Mouse (Mus musculus) right cerebral cortex, postnatal 10 days (tissue): ENCODE measurements around the gene Ildr1.

Source experiments
- DNase-seq, 2 experiments: peaks; one replicate each; pipeline ENCODE4 v3.0.0; 2021; ENCODE audit warnings: low spot score in 2 of 2

The Ildr1 gene

GRCm38 (mm10) chr16:36700484-36700883, 6.7 kb downstream of the Ildr1 start:
- DNase-seq = no peak

GRCm38 (mm10) chr16:36707702-36708423, 14.1 kb downstream of the Ildr1 start:
- no peak for DNase-seq

GRCm38 (mm10) chr16:36708751-36709150, 15.0 kb downstream of the Ildr1 start:
- no peak for DNase-seq

DNA sequence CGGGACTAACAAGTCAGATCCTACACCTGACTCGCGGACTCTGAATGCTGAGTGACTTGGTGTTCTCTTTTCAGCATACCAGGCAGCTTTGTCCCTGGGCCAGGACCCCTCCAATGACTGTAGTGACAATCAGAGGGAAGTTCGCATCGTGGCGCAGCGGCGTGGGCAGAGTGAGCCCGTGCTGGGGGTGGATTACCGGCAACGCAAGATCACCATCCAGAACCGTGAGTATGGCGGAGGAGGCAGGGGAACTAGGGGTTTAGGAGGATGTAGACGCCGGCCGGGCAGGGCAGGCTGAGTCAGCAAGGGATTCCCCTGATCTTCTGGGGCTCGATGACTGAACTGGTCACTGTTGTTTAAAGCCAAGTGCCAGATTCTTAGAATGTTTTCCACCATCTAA, 15.6 kb downstream of the Ildr1 start:
- DNase-seq = no peak

- no peak for DNase-seq
Observed at GRCm38 (mm10) chr16:36710794-36711193, 17.0 kb downstream of the Ildr1 start.

- no peak for DNase-seq
Observed at GRCm38 (mm10) chr16:36711760-36712159, 18.0 kb downstream of the Ildr1 start.

GRCm38 (mm10) chr16:36717481-36717880, 23.7 kb downstream of the Ildr1 start:
- no peak for DNase-seq

GRCm38 (mm10) chr16:36718637-36719036, 24.9 kb downstream of the Ildr1 start:
- DNase-seq = no peak

- no peak for DNase-seq
Observed at GRCm38 (mm10) chr16:36720194-36721055, 26.6 kb downstream of the Ildr1 start.

GRCm38 (mm10) chr16:36722739-36723138, 29.0 kb downstream of the Ildr1 start:
- no peak for DNase-seq

- DNase-seq = peak in 1 of 2 experiments; percentile 38
Observed at GRCm38 (mm10) chr16:36723880-36724443, 30.2 kb downstream of the Ildr1 start.

DNA sequence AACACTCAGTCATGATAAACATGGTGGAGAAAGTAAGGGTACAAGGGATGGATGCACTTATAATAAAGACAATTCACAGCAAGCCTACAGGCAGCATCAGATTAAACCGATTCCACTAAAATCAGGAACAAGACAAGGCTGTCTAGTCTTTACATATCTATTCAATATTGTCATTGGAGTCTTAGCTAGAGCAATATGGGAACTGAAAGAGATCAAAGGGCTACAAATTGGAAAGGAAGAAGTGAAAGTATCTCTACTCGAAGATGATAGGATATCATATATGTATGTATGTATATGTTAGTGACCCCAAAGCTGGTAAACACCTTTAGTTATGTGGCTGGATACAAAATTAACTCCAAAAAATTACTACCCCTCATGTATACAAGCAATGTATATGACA, 35.2 kb downstream of the Ildr1 start:
- DNase-seq = no peak

- no peak for DNase-seq
Observed at GRCm38 (mm10) chr16:36732572-36732971, 38.8 kb downstream of the Ildr1 start.

DNA sequence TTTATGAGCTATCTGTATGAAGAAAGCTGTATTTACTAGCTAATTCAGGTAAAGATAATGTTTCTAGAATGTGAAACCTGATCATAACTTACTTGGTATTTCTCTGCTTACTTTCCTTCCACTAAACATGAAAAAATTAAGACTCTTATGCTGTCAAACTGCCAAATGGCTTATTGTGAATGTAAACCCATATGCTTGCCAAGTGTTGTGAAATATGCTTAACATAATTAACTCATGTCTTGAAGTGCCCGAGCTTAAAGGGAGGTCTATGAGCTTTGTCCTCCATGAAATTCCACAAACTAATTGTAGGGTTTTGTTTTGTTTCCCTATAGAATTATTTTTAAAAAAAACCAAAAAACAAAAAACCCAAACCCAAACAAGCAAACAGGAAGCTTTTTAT, 40.0 kb downstream of the Ildr1 start:
- DNase-seq = no peak

GRCm38 (mm10) chr16:36735421-36735820, 41.6 kb downstream of the Ildr1 start:
- DNase-seq = no peak

DNA sequence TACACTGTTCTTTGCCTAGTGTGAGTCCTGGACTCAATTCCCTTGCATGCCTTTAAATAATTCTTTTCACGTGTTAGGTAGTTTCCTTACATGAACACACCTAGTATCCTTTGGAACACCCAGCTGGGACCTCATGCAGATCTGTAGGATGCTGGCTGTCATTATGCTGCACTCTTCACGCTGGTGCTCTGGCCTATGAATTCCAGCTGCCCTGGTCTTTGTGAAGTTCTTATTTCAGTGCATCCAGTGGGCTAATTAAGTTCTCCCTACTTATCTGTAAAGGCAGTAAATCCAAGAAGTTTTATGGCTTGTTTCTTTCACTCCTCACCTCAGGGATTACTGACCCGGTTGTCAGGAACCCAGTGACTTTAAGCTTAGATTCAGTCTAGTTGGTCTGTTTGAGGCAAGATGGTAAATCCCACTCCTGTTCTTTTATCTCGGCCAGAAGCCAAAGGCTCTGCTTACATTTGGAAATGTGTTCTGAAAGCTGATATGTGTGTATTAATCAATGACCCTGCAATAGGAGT, 45.7 kb downstream of the Ildr1 start:
- no peak for DNase-seq

DNA sequence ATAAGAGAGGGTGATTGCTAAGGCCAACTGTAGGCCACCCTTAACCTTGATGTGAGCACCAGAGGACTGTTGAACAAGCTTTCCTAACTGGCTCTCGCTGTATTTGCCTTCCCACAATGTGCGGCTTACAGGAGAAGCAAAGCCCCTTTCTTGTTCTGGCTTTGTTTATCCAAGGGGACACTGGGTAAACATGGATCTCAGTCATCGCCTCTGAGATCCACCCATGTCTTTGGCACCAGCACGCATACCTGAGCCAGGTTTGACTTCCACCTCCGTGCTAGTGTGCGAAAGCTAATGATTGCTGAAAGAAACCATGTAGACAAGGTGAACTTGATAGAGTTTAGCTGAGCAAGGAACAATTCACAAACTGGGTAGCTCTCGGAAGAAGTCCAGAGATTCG, 49.8 kb downstream of the Ildr1 start:
- no peak for DNase-seq

GRCm38 (mm10) chr16:36747068-36747467, 53.3 kb downstream of the Ildr1 start:
- DNase-seq = no peak

DNA sequence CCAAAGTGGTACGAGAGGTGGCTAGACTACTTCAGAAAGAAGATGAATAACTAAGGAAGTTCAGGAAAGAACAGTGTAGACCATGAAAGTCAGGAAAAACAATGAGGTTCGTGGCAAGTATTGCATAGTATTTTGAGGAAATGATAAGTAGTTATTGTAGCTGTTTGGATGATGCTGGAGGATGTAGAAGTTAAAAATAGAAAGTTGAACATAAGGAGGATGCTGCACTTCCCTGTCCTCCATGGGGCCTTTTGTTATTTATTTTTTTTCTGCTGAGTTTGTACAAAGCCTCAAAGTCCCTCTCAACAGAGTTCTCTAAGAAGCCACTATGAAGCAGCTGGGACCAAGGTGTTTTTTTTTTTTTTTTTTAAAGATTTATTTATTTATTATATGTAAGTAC, 54.0 kb downstream of the Ildr1 start:
- DNase-seq = no peak

GRCm38 (mm10) chr16:36751979-36752378, 58.2 kb downstream of the Ildr1 start:
- no peak for DNase-seq

- no peak for DNase-seq
Observed at GRCm38 (mm10) chr16:36770191-36770771, 76.5 kb downstream of the Ildr1 start.

GRCm38 (mm10) chr16:36770830-36771229, 77.1 kb downstream of the Ildr1 start:
- DNase-seq = peak; percentile 32 to 58
